Mouse (Mus musculus): ENCODE results near the gene Btbd9.

- TF ChIP-seq POLR2A (IDR thresholded peaks at IDR 0.05; ENCODE audit: extremely low read depth, insufficient read depth, low read length) (no peak), CTCF (IDR thresholded peaks at IDR 0.05; ENCODE audit: low read depth, low read length) (no peak)
These were observed 243.2 kb downstream of the Btbd9 start for GRCm38 (mm10) chr17:30333136-30333535.
